Mouse (Mus musculus): Measurements from ENCODE around the gene Nectin3. TPM values are rescaled to one million over a fixed set of nuclear protein-coding genes. Genes with fewer than 3 reads are reported as not detected.
"Not testable (repeated sequence)": the region's sequence is repeated elsewhere in the genome, so short reads cannot be mapped to it uniquely, and the experiment has no call there.

The Nectin3 gene
- total and polyA plus RNA-seq, 3 experiments, result not detected

DNA sequence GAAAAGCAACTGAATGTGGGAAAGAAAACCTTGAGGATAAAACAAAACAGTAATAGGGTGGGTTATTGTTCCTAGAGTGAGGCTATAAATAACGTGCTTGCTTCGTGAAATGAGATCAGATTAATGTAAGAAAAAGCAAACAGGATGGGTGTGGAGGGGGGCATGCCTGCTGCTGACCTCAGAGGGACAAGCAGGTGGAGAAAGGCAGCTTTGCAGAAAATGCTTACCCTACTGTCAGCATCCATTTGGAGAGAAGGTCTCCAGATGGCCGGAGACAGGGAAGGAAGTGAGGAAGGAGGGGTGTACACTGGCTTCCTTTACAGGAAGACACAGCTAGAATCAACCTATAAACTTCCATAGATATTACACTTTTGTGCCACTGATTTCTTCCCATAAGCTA is 121.8 kb downstream of the Nectin3 start:
- TF ChIP-seq POLR2AphosphoS2 (IDR thresholded peaks at IDR 0.05; ENCODE audit: low read length), result no peak
- no peak for TF ChIP-seq EP300 (IDR thresholded peaks at IDR 0.05; ENCODE audit: low read depth in 1 of 2, low read length in 2 of 2)
- no peak for TF ChIP-seq JUND (IDR thresholded peaks at IDR 0.05; ENCODE audit: low read depth, low read length)

DNA sequence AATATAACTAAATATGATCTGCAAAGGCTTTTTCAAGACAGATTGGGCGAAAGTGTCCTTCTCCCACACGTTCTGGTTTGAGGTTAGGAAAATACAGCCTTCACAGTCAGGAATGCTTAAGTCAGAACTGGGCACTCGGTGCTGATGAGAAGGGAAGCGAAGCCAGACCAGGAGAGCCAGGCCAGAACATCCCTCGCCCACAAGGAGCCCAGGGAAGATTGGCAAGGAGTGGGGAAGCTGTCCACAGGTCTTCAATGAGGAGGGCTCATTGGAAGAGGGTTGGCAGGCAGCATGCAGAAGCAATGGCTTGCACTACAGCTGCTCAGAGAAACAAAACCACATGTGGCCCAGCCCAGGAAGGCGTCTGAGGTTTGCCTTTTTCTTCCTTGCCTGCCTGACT is 136.3 kb downstream of the Nectin3 start:
- H3K79me2 ChIP-seq (ENCODE audit: control insufficient read depth, insufficient read depth, low read length, poor library complexity), result no peaks in the 10 kb centered on the region
- no peak for DNase-seq (ENCODE audit: low read depth, low spot score)
- H3K9ac ChIP-seq (ENCODE audit: control insufficient read depth, low read depth, low read length, poor library complexity, severe bottlenecking), result no peak overlapping the region
- no peaks in the 10 kb centered on the region for H3K27me3 ChIP-seq (ENCODE audit: control insufficient read depth in 1 of 2, insufficient read depth in 2 of 2, low read length in 2 of 2)
- H3K9me3 ChIP-seq (replicated peaks; ENCODE audit: insufficient read depth, low read length), result no peaks in the 10 kb centered on the region
- H3K36me3 ChIP-seq (ENCODE audit: control insufficient read depth in 1 of 2, insufficient read depth in 2 of 2, low read length in 2 of 2), result no peaks in the 10 kb centered on the region
- H3K27ac ChIP-seq (ENCODE audit: control insufficient read depth, low read depth, low read length), result no peak overlapping the region
- no peaks in the 10 kb centered on the region for H3K4me1 ChIP-seq (ENCODE audit: control insufficient read depth in 1 of 2, insufficient read depth in 2 of 2, low read length in 2 of 2)
- no peak overlapping the region for H3K4me3 ChIP-seq (ENCODE audit: control insufficient read depth in 1 of 2, insufficient read depth in 1 of 2, low read depth in 2 of 2, low read length in 2 of 2)
- no peak for TF ChIP-seq RAD21 (IDR thresholded peaks at IDR 0.05; ENCODE audit: low read depth, low read length)

More for the DNA sequence above, 121.8 kb downstream of the Nectin3 start:
- no peaks in the 10 kb centered on the region for H3K27me3 ChIP-seq (ENCODE audit: control insufficient read depth in 1 of 2, insufficient read depth in 2 of 2, low read length in 2 of 2)
- no peaks in the 10 kb centered on the region for H3K9me3 ChIP-seq (replicated peaks; ENCODE audit: insufficient read depth, low read length)
- H3K27ac ChIP-seq (ENCODE audit: control insufficient read depth, low read depth, low read length), result no peak overlapping the region
- no peaks in the 10 kb centered on the region for H3K36me3 ChIP-seq (ENCODE audit: control insufficient read depth in 1 of 2, insufficient read depth in 2 of 2, low read length in 2 of 2)
- no peaks in the 10 kb centered on the region for H3K4me1 ChIP-seq (ENCODE audit: control insufficient read depth in 1 of 2, insufficient read depth in 2 of 2, low read length in 2 of 2)
- H3K4me3 ChIP-seq (ENCODE audit: control insufficient read depth in 1 of 2, insufficient read depth in 1 of 2, low read depth in 2 of 2, low read length in 2 of 2), result no peak overlapping the region
- no peaks in the 10 kb centered on the region for H3K79me2 ChIP-seq (ENCODE audit: control insufficient read depth, insufficient read depth, low read length, poor library complexity)
- DNase-seq (ENCODE audit: low read depth, low spot score), result no peak
- H3K9ac ChIP-seq (ENCODE audit: control insufficient read depth, low read depth, low read length, poor library complexity, severe bottlenecking), result no peak overlapping the region

DNA sequence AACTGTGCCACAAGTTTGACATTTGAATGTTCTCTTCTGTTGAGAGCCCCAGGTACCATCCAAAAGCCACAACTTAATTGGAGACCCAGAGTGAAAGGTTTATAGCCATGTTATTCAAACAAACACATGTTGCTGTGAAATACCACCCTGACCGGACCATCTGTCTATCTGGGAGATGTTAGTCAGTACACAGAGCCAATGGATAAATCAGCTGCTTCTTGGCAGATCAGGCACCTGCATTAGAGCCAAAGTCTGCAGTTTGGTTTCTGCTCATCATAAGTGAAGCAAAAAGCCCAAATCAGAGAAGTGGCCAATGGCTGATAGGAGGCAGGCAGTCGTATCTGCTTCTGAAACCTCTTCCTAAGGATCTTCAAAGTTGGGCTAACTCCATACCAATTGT is 140.7 kb downstream of the Nectin3 start:
- H3K9ac ChIP-seq (ENCODE audit: control insufficient read depth, low read depth, low read length, poor library complexity, severe bottlenecking); DNase-seq (ENCODE audit: low read depth, low spot score); H3K4me1 ChIP-seq (ENCODE audit: control insufficient read depth in 1 of 2, insufficient read depth in 2 of 2, low read length in 2 of 2); H3K36me3 ChIP-seq (ENCODE audit: control insufficient read depth in 1 of 2, insufficient read depth in 2 of 2, low read length in 2 of 2); H3K4me3 ChIP-seq (ENCODE audit: control insufficient read depth in 1 of 2, insufficient read depth in 1 of 2, low read depth in 2 of 2, low read length in 2 of 2); H3K27ac ChIP-seq (ENCODE audit: control insufficient read depth, low read depth, low read length); H3K9me3 ChIP-seq (replicated peaks; ENCODE audit: insufficient read depth, low read length); H3K27me3 ChIP-seq (ENCODE audit: control insufficient read depth in 1 of 2, insufficient read depth in 2 of 2, low read length in 2 of 2); H3K79me2 ChIP-seq (ENCODE audit: control insufficient read depth, insufficient read depth, low read length, poor library complexity): not testable (repeated sequence)

DNA sequence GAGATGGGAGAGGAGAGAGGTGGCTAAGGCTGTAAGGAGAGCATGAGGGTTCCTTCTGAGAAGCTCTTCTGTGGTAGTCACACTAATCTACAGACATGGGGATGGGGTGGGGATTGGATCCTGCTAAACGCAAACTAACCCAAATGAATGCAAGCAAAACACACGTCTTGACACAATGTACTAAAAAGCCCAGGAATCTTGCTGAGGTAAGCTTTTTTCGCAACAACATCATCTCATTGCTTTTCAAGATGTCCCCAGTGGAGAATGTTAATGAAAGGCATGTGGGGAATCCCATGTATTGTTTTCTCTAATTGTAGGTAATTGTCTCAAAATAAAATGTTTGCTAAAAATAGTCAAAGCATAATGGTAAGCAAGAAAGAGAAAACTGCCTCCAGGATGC is 141.7 kb downstream of the Nectin3 start:
- Histone ChIP-seq H3K79me2 (ENCODE audit: control insufficient read depth, insufficient read depth, low read length, poor library complexity) (no peaks in the 10 kb centered on the region), H3K4me3 (ENCODE audit: control insufficient read depth in 1 of 2, insufficient read depth in 1 of 2, low read depth in 2 of 2, low read length in 2 of 2) (no peak overlapping the region), H3K36me3 (ENCODE audit: control insufficient read depth in 1 of 2, insufficient read depth in 2 of 2, low read length in 2 of 2) (no peaks in the 10 kb centered on the region), H3K27ac (ENCODE audit: control insufficient read depth, low read depth, low read length) (no peak overlapping the region), H3K4me1 (ENCODE audit: control insufficient read depth in 1 of 2, insufficient read depth in 2 of 2, low read length in 2 of 2) (no peaks in the 10 kb centered on the region), H3K9me3 (replicated peaks; ENCODE audit: insufficient read depth, low read length) (no peaks in the 10 kb centered on the region), H3K27me3 (ENCODE audit: control insufficient read depth in 1 of 2, insufficient read depth in 2 of 2, low read length in 2 of 2) (no peaks in the 10 kb centered on the region), H3K9ac (ENCODE audit: control insufficient read depth, low read depth, low read length, poor library complexity, severe bottlenecking) (no peak overlapping the region)
- no peak for DNase-seq (ENCODE audit: low read depth, low spot score)
- TF ChIP-seq NRF1 (IDR thresholded peaks at IDR 0.05; ENCODE audit: insufficient read depth, low read depth, low read length, poor library complexity, severe bottlenecking) (no peak), POLR2A (IDR thresholded peaks at IDR 0.05; ENCODE audit: control insufficient read depth in 1 of 2, insufficient read depth in 1 of 2, low read depth in 1 of 2, low read length in 2 of 2, poor library complexity in 1 of 2) (no peak), MXI1 (IDR thresholded peaks at IDR 0.05; ENCODE audit: low read depth, low read length) (no peak), POLR2AphosphoS5 (IDR thresholded peaks at IDR 0.05; ENCODE audit: borderline replicate concordance, low read depth, low read length) (no peak), CHD1 (IDR thresholded peaks at IDR 0.05; ENCODE audit: low read depth, low read length) (no peak), MAFK (IDR thresholded peaks at IDR 0.05; ENCODE audit: borderline replicate concordance, low read depth, low read length) (no peak), POLR2AphosphoS2 (IDR thresholded peaks at IDR 0.05; ENCODE audit: low read length) (no peak), CHD2 (IDR thresholded peaks at IDR 0.05; ENCODE audit: low read length) (no peak), SMC3 (IDR thresholded peaks at IDR 0.05; ENCODE audit: low read depth, low read length) (no peak), CTCF (IDR thresholded peaks at IDR 0.05 in 2 of 3, conservative IDR thresholded peaks at IDR 0.05 in 1 of 3; ENCODE audit: control insufficient read depth in 1 of 3, insufficient read depth in 1 of 3, low read depth in 2 of 3, low read length in 3 of 3, poor library complexity in 1 of 3, severe bottlenecking in 1 of 3) (no peak), GATA1 (IDR thresholded peaks at IDR 0.05; ENCODE audit: low read depth, low read length) (no peak), MAZ (IDR thresholded peaks at IDR 0.05; ENCODE audit: low read depth, low read length) (no peak), ETS1 (IDR thresholded peaks at IDR 0.05; ENCODE audit: low read depth, low read length) (no peak), ZMIZ1 (IDR thresholded peaks at IDR 0.05; ENCODE audit: low read depth, low read length) (no peak), MYB (IDR thresholded peaks at IDR 0.05; ENCODE audit: low read depth, low read length) (no peak), KAT2A (conservative IDR thresholded peaks at IDR 0.05; ENCODE audit: low read depth, low read length) (no peak), NELFE (IDR thresholded peaks at IDR 0.05; ENCODE audit: low read depth, low read length) (no peak), ZC3H11A (IDR thresholded peaks at IDR 0.05; ENCODE audit: low read depth, low read length) (no peak), HCFC1 (IDR thresholded peaks at IDR 0.05; ENCODE audit: low read depth, low read length) (no peak), BHLHE40 (IDR thresholded peaks at IDR 0.05; ENCODE audit: borderline replicate concordance, low read depth, low read length) (no peak)
